Mouse (Mus musculus): ENCODE data around the gene Atp23.

Gene Atp23

GRCm38 (mm10) chr10:126900821-126901487, at the start of gene Atp23:
TSS of gene Atp23 (minus strand) at chr10:126901355.
- DNase-seq (ENCODE audit: low read depth, low spot score) = peak; percentile 93

GRCm38 (mm10) chr10:126950572-126950971, 49.4 kb upstream of the Atp23 start:
- no peak for DNase-seq (ENCODE audit: low read depth, low spot score)

- no peak for DNase-seq (ENCODE audit: low read depth, low spot score)
Observed at GRCm38 (mm10) chr10:126949824-126950223, 48.7 kb upstream of the Atp23 start.

- DNase-seq (ENCODE audit: low read depth, low spot score) = no peak
Observed at GRCm38 (mm10) chr10:126945531-126945930, 44.4 kb upstream of the Atp23 start.

GRCm38 (mm10) chr10:126940949-126941348, 39.8 kb upstream of the Atp23 start:
- DNase-seq (ENCODE audit: low read depth, low spot score) = no peak

GRCm38 (mm10) chr10:126935556-126936381, 34.6 kb upstream of the Atp23 start:
- peak; percentile 89 for DNase-seq (ENCODE audit: low read depth, low spot score)

- no peak for DNase-seq (ENCODE audit: low read depth, low spot score)
Observed at GRCm38 (mm10) chr10:126935121-126935520, 34.0 kb upstream of the Atp23 start.

GRCm38 (mm10) chr10:126934561-126934960, 33.4 kb upstream of the Atp23 start:
- DNase-seq (ENCODE audit: low read depth, low spot score) = no peak

GRCm38 (mm10) chr10:126931760-126932139, 30.6 kb upstream of the Atp23 start:
- no peak for DNase-seq (ENCODE audit: low read depth, low spot score)

- DNase-seq (ENCODE audit: low read depth, low spot score) = no peak
Observed at GRCm38 (mm10) chr10:126931123-126931759, 30.1 kb upstream of the Atp23 start.

- DNase-seq (ENCODE audit: low read depth, low spot score) = peak; percentile 66
Observed at GRCm38 (mm10) chr10:126930270-126931121, 29.3 kb upstream of the Atp23 start.

- no peak for DNase-seq (ENCODE audit: low read depth, low spot score)
Observed at GRCm38 (mm10) chr10:126929543-126929942, 28.4 kb upstream of the Atp23 start.

GRCm38 (mm10) chr10:126928819-126929206, 27.7 kb upstream of the Atp23 start:
- no peak for DNase-seq (ENCODE audit: low read depth, low spot score)

GRCm38 (mm10) chr10:126928011-126928818, 27.1 kb upstream of the Atp23 start:
- no peak for DNase-seq (ENCODE audit: low read depth, low spot score)

- no peak for DNase-seq (ENCODE audit: low read depth, low spot score)
Observed at GRCm38 (mm10) chr10:126927101-126927961, 26.2 kb upstream of the Atp23 start.

GRCm38 (mm10) chr10:126925391-126925790, 24.2 kb upstream of the Atp23 start:
- no peak for DNase-seq (ENCODE audit: low read depth, low spot score)

GRCm38 (mm10) chr10:126924087-126924486, 22.9 kb upstream of the Atp23 start:
- no peak for DNase-seq (ENCODE audit: low read depth, low spot score)

- DNase-seq (ENCODE audit: low read depth, low spot score) = no peak
Observed at GRCm38 (mm10) chr10:126920220-126920619, 19.1 kb upstream of the Atp23 start.

- peak; percentile 92 for DNase-seq (ENCODE audit: low read depth, low spot score)
Observed at GRCm38 (mm10) chr10:126919067-126919466, 17.9 kb upstream of the Atp23 start.

- no peak for DNase-seq (ENCODE audit: low read depth, low spot score)
Observed at GRCm38 (mm10) chr10:126914288-126914687, 13.1 kb upstream of the Atp23 start.
